Mouse (Mus musculus): Measurements from ENCODE around the gene Ptprk.

Gene Ptprk

DNA sequence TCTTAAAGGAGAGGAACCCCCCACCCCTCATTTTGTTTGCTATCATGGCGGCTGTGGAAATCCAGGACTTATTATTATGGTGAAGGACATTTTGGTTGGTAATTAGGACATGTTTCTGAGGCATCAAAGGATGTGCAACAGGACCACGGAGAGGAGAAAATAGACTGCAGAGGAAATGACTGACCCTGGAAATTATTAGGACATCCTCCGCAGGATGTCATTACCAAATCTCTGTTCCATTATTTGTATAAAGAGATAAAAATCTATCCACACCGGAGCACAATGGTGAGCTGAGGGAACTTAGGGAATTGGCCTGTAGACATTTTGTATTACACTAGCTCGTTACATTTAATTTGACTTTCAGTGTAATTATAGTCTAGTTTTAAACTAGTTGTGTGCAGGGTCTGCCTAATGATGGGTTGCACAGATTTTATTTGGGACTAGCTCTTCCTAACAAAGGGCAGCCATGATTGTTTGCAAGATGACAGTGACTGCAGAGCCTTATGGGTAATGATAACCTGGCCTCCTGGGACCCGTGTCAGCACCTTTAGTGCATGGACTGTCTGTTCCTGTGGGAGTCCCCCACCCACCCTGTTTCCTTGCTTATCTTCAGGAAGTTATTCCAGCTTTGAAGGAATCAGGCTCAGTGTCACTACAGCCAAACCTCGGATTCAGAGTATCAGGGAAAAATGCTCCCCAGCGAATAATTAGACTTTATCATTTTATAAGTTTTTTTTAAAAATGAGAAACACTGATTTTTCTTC lies 38.4 kb downstream of the Ptprk start:
- DNase-seq (ENCODE audit: low spot score in 2 of 2) = no peak

GRCm38 (mm10) chr10:28113879-28114278 lies 39.3 kb downstream of the Ptprk start:
- DNase-seq (ENCODE audit: low spot score in 2 of 2) = peak; percentile 52 to 54

GRCm38 (mm10) chr10:28116982-28117381 lies 42.4 kb downstream of the Ptprk start:
- DNase-seq (ENCODE audit: low spot score in 2 of 2) = no peak

GRCm38 (mm10) chr10:28118783-28119365 lies 44.3 kb downstream of the Ptprk start:
- no peak for DNase-seq (ENCODE audit: low spot score in 2 of 2)

DNA sequence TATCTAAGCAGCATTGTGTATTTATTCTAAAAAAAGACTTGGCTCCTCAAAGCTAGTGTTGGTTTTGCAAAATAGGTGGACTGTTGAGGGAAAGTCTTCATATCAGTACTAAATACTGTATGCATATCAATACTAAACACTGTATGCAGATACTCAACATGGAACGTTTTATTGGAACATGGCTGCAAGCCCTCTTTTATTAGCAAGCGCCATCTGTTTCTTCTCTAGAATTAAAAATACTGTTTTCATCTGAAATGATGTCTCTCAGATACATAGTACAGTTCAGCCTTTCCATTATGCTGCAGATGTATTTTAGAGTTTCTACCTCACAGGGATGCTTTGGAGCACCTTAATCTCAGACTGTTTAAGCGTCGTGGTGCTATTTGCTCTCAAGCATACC lies 49.3 kb downstream of the Ptprk start:
- no peak for DNase-seq (ENCODE audit: low spot score in 2 of 2)

- peak; percentile 34 to 41 for DNase-seq (ENCODE audit: low spot score in 2 of 2)
Measured at GRCm38 (mm10) chr10:28128011-28128410, 53.4 kb downstream of the Ptprk start.

- no peak for DNase-seq (ENCODE audit: low spot score in 2 of 2)
Measured at GRCm38 (mm10) chr10:28128450-28128849, 53.8 kb downstream of the Ptprk start.

GRCm38 (mm10) chr10:28130422-28130821 lies 55.8 kb downstream of the Ptprk start:
- DNase-seq (ENCODE audit: low spot score in 2 of 2) = no peak

- no peak for DNase-seq (ENCODE audit: low spot score in 2 of 2)
Measured at GRCm38 (mm10) chr10:28133770-28134169, 59.1 kb downstream of the Ptprk start.

DNA sequence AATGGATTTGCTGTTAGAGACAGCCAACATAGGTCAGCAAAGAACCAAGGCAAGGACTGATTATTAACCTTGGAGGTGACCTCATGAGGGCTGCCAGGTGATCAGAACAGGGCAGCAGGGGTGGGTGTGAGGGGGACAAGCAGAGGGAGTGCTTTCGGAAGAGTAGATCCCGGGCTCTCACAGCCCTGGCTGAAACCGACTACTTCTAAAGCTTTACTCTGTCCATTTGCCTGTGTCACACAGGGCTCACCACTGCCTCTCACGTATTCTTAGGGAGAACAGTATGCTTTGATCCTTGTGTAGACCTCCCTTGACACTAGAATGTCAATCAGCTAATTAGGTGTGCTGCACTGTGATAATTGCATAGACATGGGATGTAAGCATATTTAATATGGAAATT lies 63.8 kb downstream of the Ptprk start:
- DNase-seq (ENCODE audit: low spot score in 2 of 2) = no peak

GRCm38 (mm10) chr10:28144459-28144858 lies 69.8 kb downstream of the Ptprk start:
- DNase-seq (ENCODE audit: low spot score in 2 of 2) = no peak

DNA sequence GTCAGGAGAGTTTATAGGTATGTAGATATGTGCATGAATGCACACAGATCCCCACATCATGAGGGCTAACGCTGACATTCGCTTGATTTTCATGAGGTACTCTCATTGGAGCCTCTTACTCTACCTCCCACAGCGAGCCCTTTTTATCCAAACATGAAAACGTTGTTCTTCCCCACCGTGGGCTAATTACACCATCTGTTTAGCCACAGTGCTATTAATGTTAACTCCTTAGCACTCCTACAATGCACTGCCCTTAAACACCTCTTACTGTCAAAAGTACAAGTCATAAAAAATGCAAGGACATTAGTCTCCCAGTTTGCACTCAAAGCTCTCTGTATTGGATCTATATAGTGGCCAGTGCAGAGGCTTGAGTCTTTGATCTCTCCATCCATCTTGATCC lies 70.7 kb downstream of the Ptprk start:
- DNase-seq (ENCODE audit: low spot score in 2 of 2) = no peak

- no peak for DNase-seq (ENCODE audit: low spot score in 2 of 2)
Measured at GRCm38 (mm10) chr10:28155688-28156685, 81.4 kb downstream of the Ptprk start.

DNA sequence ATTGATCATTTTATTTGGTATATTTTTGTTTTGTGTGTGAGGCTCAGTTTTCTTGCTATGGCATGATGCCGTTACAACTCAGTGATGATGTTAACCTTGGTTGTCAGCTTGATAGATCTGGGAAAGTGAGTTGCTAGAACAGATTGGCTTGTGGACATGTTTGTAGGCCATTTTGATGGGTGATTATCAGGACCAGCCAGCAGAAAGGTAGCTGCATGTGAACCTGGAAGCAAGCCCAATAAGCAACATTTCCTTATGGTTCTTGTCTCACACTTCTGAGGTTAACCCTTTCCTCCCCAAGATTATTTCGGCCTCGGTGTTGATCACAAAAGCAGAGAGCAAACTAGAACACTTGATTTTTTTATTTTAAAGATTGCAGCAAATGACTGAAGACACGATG lies 85.1 kb downstream of the Ptprk start:
- no peak for DNase-seq (ENCODE audit: low spot score in 2 of 2)

DNA sequence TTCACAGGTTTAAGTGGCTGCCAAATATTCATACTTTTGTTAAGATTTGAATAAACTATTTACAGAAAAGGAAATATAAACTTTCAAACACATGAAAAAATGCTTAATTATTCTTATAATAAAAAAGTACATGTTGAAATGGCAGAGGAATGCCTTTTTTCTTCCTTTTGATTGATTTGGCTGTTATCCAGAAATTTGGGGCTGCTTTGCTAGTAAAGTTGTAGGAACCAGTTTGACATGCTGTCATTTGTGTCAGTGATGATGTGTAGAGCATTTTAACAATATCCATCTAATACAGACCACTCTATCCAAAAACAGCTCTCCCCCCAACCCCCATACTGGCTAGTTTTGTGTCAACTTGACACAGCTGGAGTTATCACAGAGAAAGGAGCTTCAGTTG lies 86.7 kb downstream of the Ptprk start:
- DNase-seq (ENCODE audit: low spot score in 2 of 2) = no peak

DNA sequence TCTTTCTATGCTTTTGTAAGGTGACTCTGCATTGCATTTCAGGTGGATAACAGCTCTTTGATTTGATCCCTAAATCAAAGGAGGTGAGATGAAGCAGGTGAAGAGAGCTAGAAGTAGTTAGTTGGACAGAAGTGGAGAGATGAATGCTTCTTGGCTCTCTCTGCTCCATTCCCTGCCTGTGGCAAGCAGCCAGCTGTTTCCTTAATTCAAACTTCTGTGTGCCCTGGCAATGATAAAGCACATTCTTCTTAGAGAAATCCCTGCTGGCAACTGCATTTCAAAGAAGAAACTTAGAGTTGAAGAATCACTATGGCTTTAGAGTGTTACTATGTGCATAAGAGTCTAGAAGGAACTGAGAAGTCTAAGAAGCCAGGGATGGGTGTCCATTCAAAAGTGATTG lies 89.6 kb downstream of the Ptprk start:
- no peak for DNase-seq (ENCODE audit: low spot score in 2 of 2)

DNA sequence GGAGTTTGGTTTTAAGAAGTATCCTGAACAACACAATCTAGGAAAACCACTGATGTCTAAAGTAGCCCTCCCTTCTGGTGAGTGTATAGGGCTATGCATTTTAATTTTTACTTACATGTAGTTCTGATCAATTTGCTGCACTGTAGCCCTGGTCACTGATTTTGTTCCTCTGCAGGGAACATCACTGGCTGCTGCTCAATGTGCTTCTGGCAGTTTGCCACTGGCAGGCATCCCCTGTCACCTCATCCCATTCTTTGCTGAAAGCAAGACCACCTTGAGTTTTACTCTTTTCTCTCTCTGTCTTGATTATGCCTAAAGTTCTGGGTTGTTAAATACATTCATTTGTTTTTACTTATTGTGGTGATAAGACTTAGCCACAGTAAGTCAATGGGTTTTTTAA lies 90.1 kb downstream of the Ptprk start:
- DNase-seq (ENCODE audit: low spot score in 2 of 2) = no peak

GRCm38 (mm10) chr10:28166610-28167009 lies 92.0 kb downstream of the Ptprk start:
- no peak for DNase-seq (ENCODE audit: low spot score in 2 of 2)

- DNase-seq (ENCODE audit: low spot score in 2 of 2) = no peak
Measured at GRCm38 (mm10) chr10:28167097-28167496, 92.5 kb downstream of the Ptprk start.

- DNase-seq (ENCODE audit: low spot score in 2 of 2) = no peak
Measured at GRCm38 (mm10) chr10:28171196-28171595, 96.6 kb downstream of the Ptprk start.

DNA sequence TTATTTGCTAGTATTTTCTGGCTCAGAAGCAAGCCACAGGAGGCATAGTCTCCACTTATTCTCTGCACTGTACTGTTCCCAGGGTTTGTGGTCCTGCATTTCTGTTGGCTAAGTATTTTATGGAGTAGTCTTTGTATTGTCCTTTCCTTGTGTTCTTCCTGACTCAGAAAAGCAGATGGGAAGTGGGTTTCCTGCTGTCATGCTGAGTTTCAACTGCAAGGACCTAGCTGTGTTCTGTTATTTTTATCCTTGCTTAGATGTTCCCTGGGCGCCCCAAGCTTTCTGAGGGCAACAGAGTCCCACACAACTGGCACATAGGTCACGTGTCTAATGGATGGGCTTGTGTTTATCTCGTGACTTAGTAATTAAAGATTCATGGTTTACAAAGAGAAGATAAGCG lies 104.3 kb downstream of the Ptprk start:
- peak in 1 of 2 experiments; percentile 27 for DNase-seq (ENCODE audit: low spot score in 2 of 2)

- DNase-seq (ENCODE audit: low spot score in 2 of 2) = no peak
Measured at GRCm38 (mm10) chr10:28182081-28182480, 107.5 kb downstream of the Ptprk start.

All from right cerebral cortex, postnatal 36 days (tissue).